Mouse (Mus musculus): ENCODE measurements at regions not wholly inside any gene's neighbourhood (a gene's known extent, or its start where the extent isn't known, plus 50 kb on each side); places are given as distances from the start of the nearest gene placed in this dataset.

- ATAC-seq = no peak
- Histone ChIP-seq H3K9me3 (no peaks in the 10 kb centered on the region), H3K4me3 (replicated peaks) (no peak overlapping the region), H3K27me3 (replicated peaks) (no peaks in the 10 kb centered on the region), H3K27ac (no peak overlapping the region), H3K4me2 (replicated peaks) (no peak overlapping the region), H3K4me1 (replicated peaks) (no peaks in the 10 kb centered on the region), H3K36me3 (no peaks in the 10 kb centered on the region), H3K9ac (no peak overlapping the region)
- WGBS = 84% methylated on average over 8 of the region's 8 CpGs
Measured at GRCm38 (mm10) chr8:114072330-114072729, 61.0 kb upstream of the Nudt7 start.

GRCm38 (mm10) chr8:114074122-114074521 is 59.2 kb upstream of the Nudt7 start:
- Histone ChIP-seq H3K4me1 (replicated peaks) (no peaks in the 10 kb centered on the region), H3K4me2 (replicated peaks) (no peak overlapping the region), H3K9ac (no peak overlapping the region), H3K4me3 (replicated peaks) (no peak overlapping the region), H3K36me3 (no peaks in the 10 kb centered on the region), H3K27me3 (replicated peaks) (no peaks in the 10 kb centered on the region), H3K9me3 (no peaks in the 10 kb centered on the region), H3K27ac (no peak overlapping the region)
- 87% methylated on average over 2 of the region's 2 CpGs for WGBS
- no peak for ATAC-seq

- H3K4me1 ChIP-seq (replicated peaks) = no peaks in the 10 kb centered on the region
- no peak overlapping the region for H3K4me3 ChIP-seq (replicated peaks)
- no peaks in the 10 kb centered on the region for H3K36me3 ChIP-seq
- no peak overlapping the region for H3K4me2 ChIP-seq (replicated peaks)
- ATAC-seq = no peak
- H3K9ac ChIP-seq = no peak overlapping the region
- H3K27ac ChIP-seq = no peak overlapping the region
- no peaks in the 10 kb centered on the region for H3K9me3 ChIP-seq
- 80% methylated on average over 5 of the region's 5 CpGs for WGBS
- H3K27me3 ChIP-seq (replicated peaks) = no peaks in the 10 kb centered on the region
Measured at GRCm38 (mm10) chr8:114076701-114077100, 56.7 kb upstream of the Nudt7 start.

- Histone ChIP-seq H3K36me3 (no peaks in the 10 kb centered on the region), H3K27me3 (replicated peaks) (no peaks in the 10 kb centered on the region), H3K9ac (no peak overlapping the region), H3K4me2 (replicated peaks) (no peak overlapping the region), H3K27ac (no peak overlapping the region), H3K4me3 (replicated peaks) (no peak overlapping the region), H3K9me3 (no peaks in the 10 kb centered on the region), H3K4me1 (replicated peaks) (no peaks in the 10 kb centered on the region)
- peak; percentile 25; the same call in 1 of the 2 replicates for ATAC-seq
- 17% methylated on average over 10 of the region's 10 CpGs for WGBS
Measured at GRCm38 (mm10) chr8:114081049-114081756, 52.2 kb upstream of the Nudt7 start.

GRCm38 (mm10) chr8:114081757-114082059 is 51.6 kb upstream of the Nudt7 start:
- H3K9me3 ChIP-seq = no peaks in the 10 kb centered on the region
- H3K27me3 ChIP-seq (replicated peaks) = no peaks in the 10 kb centered on the region
- no peaks in the 10 kb centered on the region for H3K4me1 ChIP-seq (replicated peaks)
- no peak overlapping the region for H3K27ac ChIP-seq
- H3K4me3 ChIP-seq (replicated peaks) = no peak overlapping the region
- no peak overlapping the region for H3K9ac ChIP-seq
- no peak for ATAC-seq
- H3K36me3 ChIP-seq = no peaks in the 10 kb centered on the region
- no peak overlapping the region for H3K4me2 ChIP-seq (replicated peaks)
- WGBS = 66% methylated on average over 3 of the region's 3 CpGs

Measured in intestine, embryonic 15.5 days (tissue).